10 mouse cellular contexts compared by ENCODE assay signal in genomic region chr9:50633059-50633458, GRCm38 (mm10). TPM values are rescaled to one million over a fixed set of nuclear protein-coding genes. Genes with fewer than 3 reads are reported as not detected.
DNase-seq lines count a peak whose midpoint lies in the region; ATAC-seq and TF ChIP-seq lines count a peak whose summit lies in the region.
"Had no signal": no experiment of that assay in that cellular context is flagged by ENCODE, and none has a peak within 500 bp of the region (broad histone marks: within the 10 kb centered on the region; RNA-seq: fewer than 3 reads in every experiment).

No protein-coding gene starts in this region.

- H3K27me3 ChIP-seq in liver, embryonic 12.5 days (replicated peaks) = no peaks in the 10 kb centered on the region

- H3K9ac ChIP-seq in liver, embryonic 12.5 days = no peak overlapping the region

- intact Hi-C loops in left cerebral cortex, adult 2 months (cut with DNase I) = no loop called here

- H3K4me3 ChIP-seq in left cerebral cortex, adult 2 months = no peak overlapping the region
- H3K4me3 ChIP-seq in liver, embryonic 12.5 days = no peak overlapping the region

- TF ChIP-seq CTCF in left cerebral cortex, adult 2 months (IDR thresholded peaks at IDR 0.05) = peak; percentile 33

- no peaks in the 10 kb centered on the region for H3K9me3 ChIP-seq in liver, embryonic 12.5 days (replicated peaks)

- H3K4me1 ChIP-seq in liver, embryonic 12.5 days = peaks cover 7% of the 10 kb centered on the region; the same call in 1 of the 2 replicates

- H3K4me2 ChIP-seq in liver, embryonic 12.5 days = no peak overlapping the region

- peaks cover 48% of the 10 kb centered on the region for H3K36me3 ChIP-seq in liver, embryonic 12.5 days

- 44% methylated on average over 2 of the region's 2 CpGs for WGBS in liver, embryonic 12.5 days (ENCODE audit: insufficient replicate concordance)

- ATAC-seq in liver, embryonic 12.5 days = peak; percentile 44; the same call in 1 of the 2 replicates
- ATAC-seq: hindbrain, embryonic 16.5 days had no signal

- peak; percentile 38 for DNase-seq in embryo, embryonic 10.5 days (ENCODE audit: low spot score)
- DNase-seq in embryo, embryonic 9.5 days (ENCODE audit: extremely low spot score) = no peak
- DNase-seq in left cerebral cortex, adult 2 months (ENCODE audit: extremely low spot score in 1 of 2, low spot score in 2 of 2) = no peak
- no peak for DNase-seq in left cerebral cortex, adult 11 months (ENCODE audit: low spot score)
- DNase-seq in MEL-GATA-1-ER (ENCODE audit: extremely low read depth, low read depth) = peak; percentile 64
- no peak for DNase-seq in natural killer cell, adult 2 months (ENCODE audit: low spot score in 2 of 2)
- DNase-seq in right cerebral cortex, adult 18-20 months = no peak

- no peak overlapping the region for H3K27ac ChIP-seq in left cerebral cortex, adult 2 months
- no peak overlapping the region for H3K27ac ChIP-seq in liver, embryonic 12.5 days
- H3K27ac ChIP-seq: macrophage had no signal

RNA-seq across cellular contexts. Expression of gene Nkapd1, which starts 15.8 kb away (rescaled TPM):
- total RNA-seq in left cerebral cortex, adult 2 months (2021) = 10 to 100 TPM; 21.3 to 22.1 TPM
- 12.5 and 13.1 TPM in 2 replicates for polyA plus RNA-seq in liver, embryonic 12.5 days (2016; fragmentation: Nextera tagmentation; extraction: Ambion mirVana)

RNA-seq across cellular contexts. Expression of gene Pih1d2, which starts 15.9 kb away (rescaled TPM):
- 1 to 10 TPM; 2.0 to 3.8 TPM for total RNA-seq in left cerebral cortex, adult 2 months (2021)
- 1.9 and 2.4 TPM in 2 replicates for polyA plus RNA-seq in liver, embryonic 12.5 days (2016; fragmentation: Nextera tagmentation; extraction: Ambion mirVana)

RNA-seq across cellular contexts. Expression of gene Dlat, which starts 26.5 kb away (rescaled TPM):
- total RNA-seq in left cerebral cortex, adult 2 months (2021) = 100 to 1,000 TPM; 110 to 119 TPM
- polyA plus RNA-seq in liver, embryonic 12.5 days (2016; fragmentation: Nextera tagmentation; extraction: Ambion mirVana) = 47.2 and 47.9 TPM in 2 replicates

RNA-seq across cellular contexts. Expression of gene Timm8b, which starts 29.3 kb away (rescaled TPM):
- 100 to 1,000 TPM; 216 to 226 TPM for total RNA-seq in left cerebral cortex, adult 2 months (2021)
- 229 and 237 TPM in 2 replicates for polyA plus RNA-seq in liver, embryonic 12.5 days (2016; fragmentation: Nextera tagmentation; extraction: Ambion mirVana)

RNA-seq across cellular contexts. Expression of gene Sdhd, which starts 29.4 kb away (rescaled TPM):
- 100 to 1,000 TPM in 1 of 2 experiments, 10 to 100 TPM in 1; 97.9 to 114 TPM for total RNA-seq in left cerebral cortex, adult 2 months (2021)
- polyA plus RNA-seq in liver, embryonic 12.5 days (2016; fragmentation: Nextera tagmentation; extraction: Ambion mirVana) = 344 and 352 TPM in 2 replicates

Comparison
In these comparisons a context has a peak if more than half of its experiments do, and no peak if none do; other contexts are left out.
1. DNase-seq: peak in embryo, embryonic 10.5 days (single experiment) and MEL-GATA-1-ER (single experiment); none in embryo, embryonic 9.5 days (single experiment), left cerebral cortex, adult 2 months (0 of 2), left cerebral cortex, adult 11 months (single experiment), natural killer cell, adult 2 months (0 of 2) and right cerebral cortex, adult 18-20 months (single experiment).